Mouse (Mus musculus): Measurements from ENCODE around the gene Hnrnpc.
"Not testable (repeated sequence)": the region's sequence is repeated elsewhere in the genome, so short reads cannot be mapped to it uniquely, and the experiment has no call there.

The Hnrnpc gene

GRCm38 (mm10) chr14:52103474-52103855 lies 363 bp downstream of the Hnrnpc start:
- no peak for DNase-seq (ENCODE audit: low spot score in 2 of 2)

GRCm38 (mm10) chr14:52101285-52102157 lies 2.3 kb downstream of the Hnrnpc start:
- DNase-seq (ENCODE audit: low spot score in 2 of 2), result no peak

DNA sequence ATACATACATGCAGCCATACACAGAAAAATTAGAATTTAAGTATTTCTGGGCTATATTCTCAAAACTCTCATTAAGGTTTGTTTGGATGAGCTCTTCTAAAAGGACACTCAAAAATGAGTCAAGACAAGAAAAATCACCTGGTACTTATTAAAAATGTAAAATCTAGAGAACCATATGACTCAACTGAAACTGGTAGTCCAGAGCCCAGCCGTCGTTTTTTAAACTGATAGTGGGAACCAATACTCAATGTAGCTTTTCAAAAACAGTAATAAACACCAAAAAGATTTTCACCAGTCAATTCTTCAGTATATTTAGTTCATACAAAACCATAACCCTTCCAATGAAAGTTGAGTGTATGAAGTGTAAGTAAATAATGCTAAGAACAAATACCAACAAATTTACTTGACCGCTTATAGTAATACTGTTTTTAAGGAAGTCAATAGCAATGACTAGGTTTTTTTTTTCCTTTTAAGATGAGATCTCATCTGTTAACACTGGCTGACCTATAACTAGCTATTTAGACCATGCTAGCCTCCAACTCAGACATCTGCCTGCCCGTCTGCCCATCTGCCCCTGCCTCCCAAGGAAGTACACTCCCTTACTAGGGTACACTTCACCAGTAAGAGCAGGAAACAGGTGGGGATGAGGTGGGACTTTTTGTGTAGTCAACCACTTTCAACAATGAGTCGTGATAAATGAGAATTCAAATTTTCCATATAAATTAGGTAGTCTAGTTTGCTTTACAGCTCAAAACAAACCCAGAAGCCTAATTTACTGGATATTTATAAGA lies 3.5 kb downstream of the Hnrnpc start:
- DNase-seq (ENCODE audit: low spot score in 2 of 2), result no peak

DNA sequence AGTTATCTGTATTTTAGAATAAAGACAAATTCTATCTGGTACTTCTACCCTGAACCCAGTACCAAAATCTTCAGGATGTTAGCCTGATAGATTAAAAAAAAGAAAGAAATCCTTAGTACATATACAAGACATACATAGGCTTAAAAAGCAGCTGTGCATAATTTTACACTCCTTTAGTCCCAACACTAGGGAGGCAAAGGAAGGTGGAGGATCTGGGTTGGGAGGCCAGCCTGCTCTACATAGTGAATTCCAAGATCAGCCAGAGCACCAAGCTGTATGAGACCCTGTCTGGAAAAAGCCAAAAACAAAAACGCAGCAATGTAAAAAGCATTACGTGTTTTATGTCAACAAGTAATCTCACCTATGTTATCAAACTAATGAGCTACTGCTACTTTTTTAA lies 4.3 kb downstream of the Hnrnpc start:
- DNase-seq (ENCODE audit: low spot score in 2 of 2), result no peak

- DNase-seq (ENCODE audit: low spot score in 2 of 2), result not testable (repeated sequence)
These were observed 5.4 kb downstream of the Hnrnpc start for GRCm38 (mm10) chr14:52098387-52098786.

GRCm38 (mm10) chr14:52097191-52097590 lies 6.6 kb downstream of the Hnrnpc start:
- DNase-seq (ENCODE audit: low spot score in 2 of 2), result not testable (repeated sequence)

DNA sequence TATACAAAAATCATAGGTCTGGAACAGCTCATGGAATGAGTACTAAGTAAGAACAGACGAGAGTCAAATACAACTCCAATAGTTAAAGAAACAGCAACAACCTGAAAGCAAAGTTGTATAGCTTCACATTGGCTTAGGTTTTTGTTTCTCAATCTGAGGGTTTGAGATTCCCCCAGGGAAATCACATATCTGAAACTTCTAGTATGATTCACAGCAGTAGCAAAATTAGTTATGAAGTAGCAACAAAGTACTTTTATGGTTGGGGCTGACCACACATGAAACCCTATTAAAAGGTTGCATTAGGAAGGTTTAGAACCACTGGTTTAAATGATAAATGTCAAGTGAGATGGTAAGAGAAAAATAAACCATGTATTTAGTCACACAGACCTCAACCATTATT lies 9.3 kb downstream of the Hnrnpc start:
- DNase-seq (ENCODE audit: low spot score in 2 of 2), result no peak

GRCm38 (mm10) chr14:52083083-52083482 lies 20.7 kb downstream of the Hnrnpc start:
- DNase-seq (ENCODE audit: low spot score in 2 of 2), result no peak

DNA sequence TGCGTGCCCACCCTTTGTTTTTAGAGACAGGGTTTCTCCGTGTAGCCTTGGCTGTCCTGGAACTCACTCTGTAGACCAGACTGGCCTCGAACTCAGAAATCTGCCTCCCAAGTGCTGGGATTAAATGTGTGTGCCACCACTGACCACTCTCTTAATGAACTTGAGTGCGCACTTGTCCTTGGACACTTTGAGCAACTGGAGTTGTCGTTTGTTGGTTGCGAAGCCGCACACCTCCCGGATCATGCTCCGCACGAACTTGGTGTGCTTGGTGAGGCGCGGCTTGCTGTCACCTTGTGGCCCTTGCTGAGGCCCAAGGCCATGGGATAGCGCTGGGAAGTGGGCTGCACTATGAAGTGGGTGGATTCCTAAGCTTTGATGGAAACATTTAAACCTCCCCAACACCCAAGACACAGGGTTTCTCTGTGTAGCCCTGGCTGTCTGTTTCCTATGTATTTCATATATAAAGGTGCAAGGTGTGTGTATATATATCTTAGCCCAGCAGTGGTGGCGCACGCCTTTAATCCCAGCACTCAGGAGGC lies 32.2 kb downstream of the Hnrnpc start:
- DNase-seq (ENCODE audit: low spot score in 2 of 2), result no peak

DNA sequence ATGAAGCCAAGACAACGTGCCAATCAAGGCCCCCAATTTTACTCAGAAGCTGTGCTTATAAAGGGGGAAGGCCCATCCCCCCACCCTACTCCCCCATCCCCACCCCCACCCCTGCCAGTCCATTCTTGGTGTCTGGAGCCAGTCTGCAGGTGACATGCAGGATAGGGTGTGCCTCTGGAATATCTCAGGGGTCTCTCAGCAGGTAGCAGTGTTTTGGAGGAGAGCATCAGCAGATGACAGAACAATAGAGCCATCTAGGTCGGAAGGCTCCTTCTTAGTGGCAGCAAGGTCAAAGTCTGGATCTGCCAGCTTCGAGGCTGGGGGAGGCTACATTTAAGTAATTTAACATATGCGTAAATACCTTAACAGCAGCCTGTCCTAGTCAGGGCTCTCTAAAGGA lies 37.7 kb downstream of the Hnrnpc start:
- DNase-seq (ENCODE audit: low spot score in 2 of 2), result no peak

DNA sequence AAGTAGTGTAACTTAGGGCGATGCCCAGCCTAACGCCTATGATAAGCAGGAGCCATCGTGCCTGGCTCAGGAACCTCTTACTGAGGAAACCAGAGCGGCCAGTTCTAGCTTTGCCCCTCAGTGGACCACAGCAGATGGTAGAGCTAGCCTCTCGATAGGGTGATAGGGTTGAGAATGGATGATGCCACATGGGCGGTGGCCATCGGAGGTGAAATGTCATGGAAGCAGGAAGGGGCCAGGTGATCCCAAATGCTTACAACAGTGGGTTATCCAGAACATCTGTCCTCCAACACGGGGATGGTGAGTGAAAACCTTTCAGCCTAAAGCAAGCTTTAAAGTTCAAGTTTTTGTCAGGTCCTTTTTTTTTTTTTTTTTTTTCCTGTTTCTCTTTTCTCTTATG lies 42.0 kb downstream of the Hnrnpc start:
- no peak for DNase-seq (ENCODE audit: low spot score in 2 of 2)

- DNase-seq (ENCODE audit: low spot score in 2 of 2), result no peak
These were observed 43.0 kb downstream of the Hnrnpc start for GRCm38 (mm10) chr14:52060800-52061199.

GRCm38 (mm10) chr14:52059982-52060381 lies 43.8 kb downstream of the Hnrnpc start:
- DNase-seq (ENCODE audit: low spot score in 2 of 2), result no peak

GRCm38 (mm10) chr14:52052720-52053119 lies 51.1 kb downstream of the Hnrnpc start:
- not testable (repeated sequence) for DNase-seq (ENCODE audit: low spot score in 2 of 2)

DNA sequence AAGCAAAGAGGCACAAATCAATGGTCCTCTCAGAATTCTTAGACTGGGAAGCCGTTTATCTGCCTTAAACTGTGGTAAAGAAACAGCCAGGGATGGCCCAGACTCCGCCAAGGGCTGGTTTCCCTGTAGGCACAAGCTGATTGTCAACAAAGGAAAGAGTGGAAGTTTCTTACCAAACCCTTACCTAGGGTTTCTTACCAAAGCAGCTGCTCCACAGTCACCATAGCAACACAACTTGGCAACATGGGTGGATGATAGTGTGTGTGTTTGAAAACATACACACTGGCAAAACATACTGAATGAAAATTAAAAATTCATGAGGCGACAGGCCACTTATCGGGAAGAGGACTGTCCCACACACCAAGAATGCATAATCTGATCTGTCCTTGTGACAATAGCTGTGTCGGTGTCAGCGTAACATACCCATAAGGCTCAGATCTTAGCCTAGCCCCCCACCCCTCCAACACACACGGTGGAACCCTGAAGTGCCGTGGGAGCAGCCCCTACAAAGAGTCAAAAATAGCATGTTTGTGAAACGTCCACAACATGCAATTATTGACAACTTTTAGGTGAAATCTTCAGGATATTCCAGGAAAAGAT lies 57.8 kb downstream of the Hnrnpc start:
- no peak for DNase-seq (ENCODE audit: low spot score in 2 of 2)

DNA sequence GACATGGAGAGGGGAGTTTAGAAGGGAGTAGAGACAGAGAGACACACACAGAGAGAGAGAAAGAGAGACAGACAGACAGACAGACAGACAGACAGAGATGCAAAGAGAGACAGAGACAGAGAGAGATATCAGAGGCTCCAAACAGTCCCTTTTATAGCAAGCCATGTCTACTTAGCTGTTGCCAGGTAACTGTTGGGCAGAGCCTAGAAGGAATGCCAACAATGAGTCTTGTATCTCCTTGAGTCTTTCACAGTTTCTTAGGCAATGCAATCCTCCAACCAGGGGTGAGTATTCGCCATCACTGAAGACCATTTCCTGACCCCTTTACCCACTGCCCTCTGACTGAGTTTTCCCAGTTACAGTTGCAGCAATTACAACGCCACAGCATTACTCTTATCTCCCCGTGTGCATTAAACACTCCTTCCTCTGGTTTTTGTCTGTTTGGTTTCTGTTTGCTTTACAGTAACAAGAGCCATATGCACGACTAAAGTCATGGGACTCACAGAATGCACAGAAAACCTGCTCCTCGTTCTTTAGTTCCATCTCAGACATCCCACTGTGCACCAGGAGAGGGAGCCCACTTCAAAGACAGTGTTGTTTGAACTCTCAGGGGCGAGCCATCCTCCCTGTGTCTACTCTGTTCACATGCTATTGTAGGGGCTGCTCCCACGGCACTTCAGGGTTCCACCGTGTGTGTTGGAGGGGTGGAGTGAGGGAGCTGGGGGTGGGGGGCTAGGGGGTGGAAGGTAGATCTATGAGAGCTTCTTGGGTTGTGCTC lies 58.7 kb downstream of the Hnrnpc start:
- DNase-seq (ENCODE audit: low spot score in 2 of 2), result no peak

DNA sequence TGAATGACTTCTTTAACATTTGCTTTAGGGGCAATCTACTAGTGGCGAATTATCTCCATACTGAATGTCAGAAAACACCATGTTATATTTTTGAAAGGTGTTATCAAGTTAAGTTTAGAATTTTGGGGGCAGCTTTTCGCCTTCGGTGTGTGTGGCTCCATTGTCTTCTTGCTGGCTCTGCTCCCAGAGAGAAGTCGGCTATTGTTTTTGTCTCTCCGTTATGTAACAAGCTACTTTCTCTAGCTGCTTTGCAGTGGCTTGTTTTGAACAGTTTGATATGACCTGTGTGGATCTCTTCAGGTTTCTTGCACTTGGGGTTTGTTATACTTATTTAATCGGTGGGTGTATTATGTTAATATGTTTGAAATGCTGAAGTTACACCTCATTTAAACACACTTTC lies 60.4 kb downstream of the Hnrnpc start:
- DNase-seq (ENCODE audit: low spot score in 2 of 2), result no peak

- DNase-seq (ENCODE audit: low spot score in 2 of 2), result not testable (repeated sequence)
These were observed 61.5 kb downstream of the Hnrnpc start, which contains the start of gene Olfr221 for GRCm38 (mm10) chr14:52042359-52042758. Gene Olfr221, minus strand, starts transcription at chr14:52042459.

DNA sequence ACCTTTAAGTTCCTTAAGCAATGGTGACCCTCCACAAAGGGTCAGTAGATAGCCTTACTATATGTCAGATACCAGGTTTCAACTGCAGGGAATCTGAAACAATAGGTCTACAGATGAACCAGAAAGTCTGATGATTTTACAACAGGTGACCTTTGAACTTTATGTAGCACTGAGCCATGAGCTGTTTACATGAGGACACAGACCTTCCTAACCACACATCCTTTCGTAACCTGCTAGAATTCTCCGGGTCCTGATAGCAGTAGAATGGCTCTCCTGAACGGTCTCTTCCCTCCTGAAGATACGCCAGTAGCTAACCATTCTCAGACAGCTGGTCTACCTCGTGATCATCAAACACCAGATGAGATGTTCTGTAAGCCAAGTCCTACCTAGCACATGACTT lies 64.5 kb downstream of the Hnrnpc start:
- no peak for DNase-seq (ENCODE audit: low spot score in 2 of 2)

- DNase-seq (ENCODE audit: low spot score in 2 of 2), result no peak
These were observed 67.9 kb downstream of the Hnrnpc start for GRCm38 (mm10) chr14:52035926-52036325.

DNA sequence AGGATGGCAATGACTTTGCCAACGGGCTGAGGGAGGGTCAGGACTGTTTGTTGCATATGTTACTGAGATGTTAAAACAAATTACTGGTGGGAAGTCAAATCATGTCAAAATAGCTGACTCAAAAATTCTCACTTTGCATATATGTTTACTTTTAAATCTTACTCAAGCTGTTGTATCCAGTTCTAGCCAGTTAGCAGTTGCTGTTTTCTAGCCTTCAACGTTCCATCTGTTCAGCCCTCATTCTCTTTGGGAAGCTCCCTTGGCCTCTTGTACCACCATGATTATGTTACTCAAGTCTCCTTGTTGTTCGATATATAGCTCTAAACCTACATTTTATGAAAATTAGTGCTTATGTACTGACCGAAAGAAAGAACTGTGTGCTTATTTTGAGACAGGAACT lies 77.5 kb downstream of the Hnrnpc start:
- no peak for DNase-seq (ENCODE audit: low spot score in 2 of 2)
